In genomic region chrX:36744735-36745134, GRCm38 (mm10) we compare ENCODE assay signal across 9 mouse cellular contexts. TPM values are rescaled to one million over a fixed set of nuclear protein-coding genes. Genes with fewer than 3 reads are reported as not detected.
DNase-seq lines count a peak whose midpoint lies in the region; ATAC-seq and TF ChIP-seq lines count a peak whose summit lies in the region.
"Had no signal": no experiment of that assay in that cellular context is flagged by ENCODE, and none has a peak within 500 bp of the region (broad histone marks: within the 10 kb centered on the region; RNA-seq: fewer than 3 reads in every experiment).

No protein-coding gene starts in this region.

- peak overlapping the region; percentile 83 for H3K27ac ChIP-seq in bone marrow, adult 2 months (ENCODE audit: control insufficient read depth, insufficient read depth, low read depth, low read length, poor library complexity)
- H3K27ac ChIP-seq in hindbrain, embryonic 13.5 days, result no peak overlapping the region

- no peaks in the 10 kb centered on the region for H3K27me3 ChIP-seq in hindbrain, embryonic 13.5 days

- ATAC-seq in monocyte, adult 5-6 weeks (replicated peaks; ENCODE audit: insufficient number of reproducible peaks, low FRiP score, low TSS enrichment, poor library complexity, severe bottlenecking), result peak; percentile 99
- ATAC-seq in hindbrain, embryonic 13.5 days (ENCODE audit: low FRiP score), result no peak
- ATAC-seq: Patski had no signal

- H3K4me3 ChIP-seq in bone marrow, adult 2 months (replicated peaks; ENCODE audit: control insufficient read depth, low read depth, low read length), result peak overlapping the region; percentile 45
- no peak overlapping the region for H3K4me3 ChIP-seq in hindbrain, embryonic 13.5 days

- no peaks in the 10 kb centered on the region for H3K9me3 ChIP-seq in hindbrain, embryonic 13.5 days

- H3K9ac ChIP-seq in hindbrain, embryonic 13.5 days, result no peak overlapping the region

- no peaks in the 10 kb centered on the region; the same call in 1 of the 2 replicates for H3K4me1 ChIP-seq in bone marrow, adult 2 months (ENCODE audit: control insufficient read depth, insufficient read depth, low read length)
- peaks cover 6% of the 10 kb centered on the region for H3K4me1 ChIP-seq in hindbrain, embryonic 13.5 days (replicated peaks)

- H3K36me3 ChIP-seq in hindbrain, embryonic 13.5 days, result no peaks in the 10 kb centered on the region

- H3K4me2 ChIP-seq in hindbrain, embryonic 13.5 days, result no peak overlapping the region

- TF ChIP-seq POLR2A in bone marrow, adult 2 months (IDR thresholded peaks at IDR 0.05; ENCODE audit: borderline replicate concordance, control insufficient read depth, low read depth, low read length), result no peak

- 16% methylated on average over 7 of the region's 7 CpGs for WGBS in bone marrow, adult 2 months
- WGBS in hindbrain, embryonic 13.5 days, result 71% methylated on average over 7 of the region's 7 CpGs

- TF ChIP-seq CTCF in bone marrow, adult 2 months (IDR thresholded peaks at IDR 0.05; ENCODE audit: control insufficient read depth, insufficient read depth, low read length), result 0 out of 2 replicates have a peak, but pooled peaks have one; percentile 3

- DNase-seq in frontal cortex, adult 2 months (ENCODE audit: extremely low spot score in 1 of 2, low spot score in 1 of 2), result peak; percentile 47 to 50
- DNase-seq in frontal cortex, postnatal 25 days (ENCODE audit: low spot score in 2 of 2), result no peak
- peak; percentile 83 for DNase-seq in A20 (ENCODE audit: low read depth, low spot score)
- peak; percentile 53 for DNase-seq in heart, postnatal 4 days
- no peak for DNase-seq in layer of hippocampus, postnatal 25 days (ENCODE audit: extremely low spot score in 1 of 2, low spot score in 1 of 2)

RNA-seq across cellular contexts. Expression of gene Slc25a43, which starts 1.3 kb away (rescaled TPM):
- 0.74 and 0.96 TPM in 2 replicates for polyA plus RNA-seq in frontal cortex, adult 2 months (2012; rRNA removed)
- polyA plus RNA-seq in bone marrow, adult 2 months (2011; ENCODE audit: insufficient read depth, insufficient read length, low replicate concordance, missing spikeins), result not detected in 2 replicates
- total RNA-seq in heart, postnatal 4 days (2021), result under 1 TPM; 0.33 to 0.68 TPM
- total RNA-seq in monocyte, adult 5-6 weeks (2017), result 3.4 TPM in 1 of 3 replicates, not detected in the others
- under 1 TPM in 1 of 2 experiments, not detected in 1; 0.32 TPM for total RNA-seq in layer of hippocampus, postnatal 25 days (2021)
- 0.85 and 0.92 TPM in 2 replicates for polyA plus RNA-seq in hindbrain, embryonic 13.5 days (2015; fragmentation: Nextera tagmentation; extraction: Ambion mirVana)

RNA-seq across cellular contexts. Expression of gene Slc25a5, which starts 50.7 kb away (rescaled TPM):
- polyA plus RNA-seq in frontal cortex, adult 2 months (2012; rRNA removed), result 474 and 486 TPM in 2 replicates
- polyA plus RNA-seq in bone marrow, adult 2 months (2011; ENCODE audit: insufficient read depth, insufficient read length, low replicate concordance, missing spikeins), result 102 and 183 TPM in 2 replicates
- total RNA-seq in heart, postnatal 4 days (2021), result 100 to 1,000 TPM; 850 to 928 TPM
- total RNA-seq in monocyte, adult 5-6 weeks (2017), result 373 to 641 TPM (median 606 TPM) in 3 replicates
- total RNA-seq in layer of hippocampus, postnatal 25 days (2021), result 100 to 1,000 TPM; 334 to 370 TPM
- 568 and 574 TPM in 2 replicates for polyA plus RNA-seq in hindbrain, embryonic 13.5 days (2015; fragmentation: Nextera tagmentation; extraction: Ambion mirVana)

Comparison
In these comparisons a context has a peak if more than half of its experiments do, and no peak if none do; other contexts are left out.
1. DNase-seq: peak in frontal cortex, adult 2 months (2 of 2), A20 (single experiment) and heart, postnatal 4 days (single experiment); none in frontal cortex, postnatal 25 days (0 of 2) and layer of hippocampus, postnatal 25 days (0 of 2).